Mouse (Mus musculus): ENCODE results near the gene Dgcr6.

The Dgcr6 gene

GRCm38 (mm10) chr16:18070798-18071197 is 18.1 kb downstream of the Dgcr6 start:
- DNase-seq: no peak

DNA sequence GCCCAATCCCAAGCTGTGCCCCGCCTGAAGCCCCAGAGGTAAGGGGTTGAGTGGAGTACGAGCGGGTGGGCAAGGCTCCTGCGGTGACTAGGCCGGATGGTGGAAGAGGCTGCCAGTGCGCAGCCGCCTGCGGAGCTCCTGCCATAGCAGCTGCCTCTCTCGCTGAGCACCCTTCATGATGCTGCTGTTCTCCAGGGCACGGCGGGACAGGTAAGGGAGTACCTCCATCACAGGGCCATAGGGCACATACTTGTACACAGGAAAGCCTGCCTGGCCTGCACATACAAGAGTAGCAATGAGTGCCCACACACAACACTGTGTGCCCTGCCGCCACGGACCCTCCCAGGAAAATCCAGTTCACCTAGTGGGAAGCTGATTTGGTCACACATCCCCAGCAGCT is 19.4 kb downstream of the Dgcr6 start:
- DNase-seq: no peak

DNA sequence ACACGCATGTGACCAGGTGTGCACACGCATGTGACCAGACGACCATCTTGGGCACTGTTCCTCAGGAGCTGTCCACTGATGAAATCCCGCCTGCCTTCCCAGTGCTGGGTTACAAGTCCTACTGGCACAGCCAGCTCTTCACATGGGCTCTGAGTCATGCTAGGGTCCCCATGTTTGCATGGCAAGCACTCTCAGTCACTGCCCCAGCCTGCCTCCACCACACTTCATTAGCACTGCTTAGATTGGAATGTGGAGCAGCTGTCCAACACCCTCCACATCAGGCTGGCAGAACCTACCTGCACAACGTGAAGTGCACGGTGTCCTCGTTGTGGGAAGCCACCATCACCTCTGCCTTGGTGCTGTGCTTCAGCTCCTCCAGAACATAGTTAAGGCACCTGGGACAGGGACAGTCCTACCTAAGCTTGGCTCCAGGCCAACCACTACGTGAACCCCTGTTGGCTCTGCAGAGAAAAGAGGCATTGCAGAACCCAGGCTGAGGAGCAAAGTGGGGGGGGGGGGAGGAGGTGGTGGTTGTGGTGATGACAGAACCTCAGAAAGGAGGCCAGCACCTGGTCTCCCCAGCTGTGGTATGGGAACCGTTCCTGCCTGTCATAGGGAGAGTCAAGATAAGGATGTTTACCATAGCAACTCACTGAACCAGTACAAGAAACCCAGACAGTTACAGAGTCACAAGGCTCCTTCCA is 20.8 kb downstream of the Dgcr6 start:
- DNase-seq: no peak

- DNase-seq: no peak
These were observed 22.0 kb downstream of the Dgcr6 start for GRCm38 (mm10) chr16:18074611-18075010.

GRCm38 (mm10) chr16:18075201-18075600 is 22.5 kb downstream of the Dgcr6 start:
- no peak for DNase-seq

DNA sequence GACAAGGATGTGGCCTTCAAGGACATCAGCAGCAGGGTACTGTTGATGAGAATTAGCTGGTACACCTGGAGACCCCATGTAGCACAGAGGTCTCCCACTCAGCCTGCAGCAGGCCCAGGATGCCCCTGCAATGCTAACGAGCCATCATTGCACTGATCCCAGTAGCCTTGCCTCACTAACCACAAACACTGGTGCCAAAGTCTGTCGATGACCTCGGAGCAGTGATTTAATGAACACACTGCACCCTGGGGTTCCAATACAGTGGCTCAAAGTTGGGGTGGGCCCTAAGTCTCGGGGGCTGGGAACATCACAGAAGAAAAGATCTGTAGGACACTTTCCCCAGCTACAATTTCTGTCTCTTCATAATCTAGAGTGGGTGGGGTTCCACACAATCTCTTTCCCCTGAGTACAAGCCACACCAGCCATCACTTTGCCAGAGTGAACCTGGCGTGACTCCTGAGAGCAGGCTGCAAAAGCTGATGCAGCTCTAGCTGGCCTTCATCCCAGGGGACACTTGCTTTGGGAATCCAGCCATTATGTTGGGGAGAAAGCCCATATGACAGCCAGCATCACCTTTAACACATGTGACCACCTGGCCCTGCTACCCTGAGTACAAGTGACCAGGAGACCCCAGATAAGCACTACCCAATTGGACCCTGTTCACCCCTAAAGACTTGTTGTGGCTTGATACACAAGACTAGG is 25.8 kb downstream of the Dgcr6 start:
- no peak for DNase-seq

- no peak for DNase-seq
These were observed 26.6 kb downstream of the Dgcr6 start for GRCm38 (mm10) chr16:18079300-18079699.

GRCm38 (mm10) chr16:18080171-18080570 is 27.5 kb downstream of the Dgcr6 start:
- DNase-seq: no peak

DNA sequence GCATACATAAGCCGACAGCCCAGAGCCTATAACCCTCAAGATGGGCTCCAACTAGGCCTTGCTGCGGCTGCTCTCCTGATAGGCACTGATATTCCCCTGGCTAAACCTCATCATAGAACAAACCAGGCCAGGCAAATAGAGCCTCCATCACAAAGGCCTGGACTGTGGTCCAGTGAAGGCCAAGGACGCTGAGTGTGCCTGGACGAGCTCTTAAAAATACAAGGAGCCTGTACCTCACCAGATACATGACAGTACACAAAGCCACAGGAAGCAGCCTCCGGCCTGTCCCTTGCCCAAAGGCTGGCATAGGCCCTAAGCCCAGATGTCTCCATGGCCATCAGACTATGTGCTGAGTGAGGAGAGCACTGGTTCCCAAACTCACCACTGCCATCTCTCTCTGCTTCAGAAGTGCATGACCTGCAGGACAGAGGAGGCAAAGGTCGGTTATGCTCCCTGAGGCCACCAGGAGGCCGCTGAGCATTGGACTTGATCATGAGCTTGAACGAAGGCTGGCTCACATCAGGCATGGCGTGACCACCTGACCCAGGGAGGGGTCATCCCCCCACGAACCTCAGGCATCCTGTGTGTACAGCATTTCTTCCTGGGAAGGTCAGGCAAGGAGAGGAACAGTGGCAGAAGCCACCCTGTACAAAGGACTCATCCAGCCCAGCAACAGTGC is 28.6 kb downstream of the Dgcr6 start:
- no peak for DNase-seq

- DNase-seq: no peak
These were observed 29.6 kb downstream of the Dgcr6 start for GRCm38 (mm10) chr16:18082291-18082690.

DNA sequence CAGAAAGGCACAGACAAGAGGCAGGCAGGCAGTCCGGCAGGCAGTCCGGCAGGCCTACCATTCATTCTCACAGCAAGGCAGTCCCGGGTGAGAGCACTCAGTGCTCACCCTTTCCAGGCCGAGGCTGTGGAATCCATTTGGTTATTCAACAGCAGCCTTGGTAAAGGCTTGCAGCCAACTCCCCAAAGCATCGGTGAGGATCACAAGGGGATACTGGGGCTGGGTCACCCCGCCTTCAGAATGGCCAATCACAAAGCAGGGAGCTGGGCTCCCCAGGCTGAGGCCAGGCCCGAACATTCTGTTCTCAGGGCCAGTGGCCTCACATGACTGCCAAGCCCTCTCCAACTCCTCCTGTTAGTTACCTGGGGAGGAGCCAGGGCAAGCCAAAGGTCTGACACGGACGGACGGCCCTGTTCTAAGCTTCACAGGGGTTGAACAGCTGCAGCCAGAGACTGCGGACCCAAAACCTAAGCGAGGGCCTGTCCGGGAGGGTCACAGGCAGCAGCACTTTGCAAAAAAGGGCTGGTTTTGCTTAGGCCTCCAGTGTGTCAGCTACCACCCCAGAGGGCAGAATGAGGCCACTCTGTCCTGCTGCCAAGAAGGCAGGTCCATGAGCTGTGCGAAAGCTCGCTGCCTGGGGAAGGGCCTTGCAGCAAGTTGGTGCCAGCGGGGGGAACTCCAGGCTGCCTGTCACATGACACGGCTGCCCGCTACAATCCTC is 30.7 kb downstream of the Dgcr6 start:
- no peak for DNase-seq

- no peak for DNase-seq
These were observed 31.6 kb downstream of the Dgcr6 start for GRCm38 (mm10) chr16:18084262-18084661.

GRCm38 (mm10) chr16:18087101-18087500 is 34.4 kb downstream of the Dgcr6 start:
- DNase-seq: no peak

- no peak for DNase-seq
These were observed 43.7 kb downstream of the Dgcr6 start for GRCm38 (mm10) chr16:18096348-18096747.

DNA sequence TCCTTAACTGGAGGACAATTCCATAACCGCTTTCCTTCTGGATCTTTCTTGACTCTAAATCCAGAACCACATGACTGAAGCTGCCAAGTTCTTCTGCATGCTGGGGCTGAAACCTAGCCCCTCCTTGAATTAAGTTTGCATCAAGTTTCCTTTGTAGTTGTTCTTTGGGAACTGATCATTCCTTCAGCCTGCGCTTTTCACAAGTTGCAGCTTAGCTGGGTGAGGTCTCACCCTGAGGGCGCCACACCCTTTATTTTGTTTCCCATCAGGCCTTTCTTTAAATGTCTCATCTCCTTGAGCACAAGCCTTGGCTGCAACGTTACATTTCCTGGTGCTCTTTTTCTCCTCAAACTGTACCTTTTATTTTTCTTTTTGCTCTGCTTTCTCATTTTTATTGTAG is 50.2 kb downstream of the Dgcr6 start:
- DNase-seq: no peak

DNA sequence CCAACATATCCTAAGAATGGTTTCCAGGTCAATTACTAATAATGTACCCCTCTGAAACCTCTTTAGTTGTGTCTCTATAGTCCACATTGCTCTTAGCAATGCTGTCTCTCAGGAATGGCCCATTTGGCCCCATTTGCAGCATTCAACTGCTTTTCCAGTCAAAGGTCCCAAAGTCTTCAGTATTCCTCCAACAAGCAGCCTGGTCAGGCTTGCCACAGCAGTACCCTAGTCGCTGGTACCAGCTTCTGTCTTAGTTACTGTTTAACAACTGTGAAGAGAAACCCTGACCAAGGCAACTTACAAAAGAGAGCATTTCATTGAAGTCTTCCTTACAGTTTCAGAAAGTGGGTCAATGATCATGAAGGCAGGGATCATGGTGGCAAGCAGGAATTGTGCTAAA is 50.7 kb downstream of the Dgcr6 start:
- no peak for DNase-seq

DNA sequence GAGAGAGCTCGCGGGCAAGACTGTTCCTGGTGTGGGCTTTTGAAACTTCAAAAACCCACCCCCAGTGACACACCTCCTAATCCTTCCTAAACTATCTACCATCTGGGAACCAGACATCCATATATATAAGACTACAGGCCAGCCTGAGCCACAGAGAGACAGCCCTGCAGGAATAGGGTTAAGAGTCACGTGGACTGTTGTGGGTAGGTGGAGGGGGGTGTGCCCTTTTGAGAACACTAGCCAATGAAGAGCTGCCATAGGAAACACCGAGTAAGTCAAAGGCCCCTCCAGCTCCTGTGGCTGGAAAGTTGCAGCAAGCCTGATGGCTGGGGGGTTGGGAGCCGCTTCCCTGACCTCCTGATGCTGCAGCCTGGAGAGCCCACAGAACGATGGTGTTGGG is 51.1 kb downstream of the Dgcr6 start:
- DNase-seq: no peak

GRCm38 (mm10) chr16:18108221-18108966 is 55.7 kb downstream of the Dgcr6 start:
- peak; percentile 38 to 54 for DNase-seq

- DNase-seq: no peak
These were observed 58.4 kb downstream of the Dgcr6 start for GRCm38 (mm10) chr16:18111042-18111441.

- no peak for DNase-seq
These were observed 63.8 kb downstream of the Dgcr6 start for GRCm38 (mm10) chr16:18116467-18116866.

- DNase-seq: no peak
These were observed 65.6 kb downstream of the Dgcr6 start for GRCm38 (mm10) chr16:18118285-18118684.

DNA sequence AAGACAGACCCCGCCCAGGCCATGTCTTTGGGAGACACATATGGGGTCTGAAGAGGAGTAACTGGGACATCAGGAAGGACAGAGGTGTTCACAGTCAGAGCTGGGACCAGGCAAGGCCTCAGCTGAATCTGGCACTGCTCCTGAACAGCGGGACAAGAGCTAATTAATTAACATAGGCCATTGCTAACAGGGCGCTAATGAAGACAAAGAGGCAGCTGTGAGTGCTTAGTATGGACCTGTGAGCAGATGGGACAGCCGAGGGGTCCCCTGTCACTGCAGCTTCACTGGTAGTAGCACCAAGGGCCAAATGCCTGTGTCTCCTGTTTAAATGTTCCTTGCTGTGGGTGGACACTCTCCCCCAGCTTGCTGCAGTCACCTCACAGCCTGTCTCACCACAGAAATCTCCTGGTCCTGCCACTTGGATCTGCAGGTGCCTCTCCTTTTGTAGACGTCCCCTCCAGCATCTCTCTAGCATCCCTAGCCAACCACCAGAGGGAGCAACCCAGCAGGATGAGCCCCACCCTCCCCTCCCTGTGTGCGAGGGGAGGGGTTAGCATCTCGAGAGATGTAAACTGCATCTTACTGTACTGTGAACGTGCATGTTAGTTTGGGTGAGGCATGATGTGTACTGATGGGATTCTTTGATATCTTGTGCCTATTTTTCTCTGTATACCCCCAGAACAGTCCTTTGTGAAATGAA is 66.5 kb downstream of the Dgcr6 start:
- DNase-seq: no peak
